Mouse (Mus musculus): ENCODE results near the gene Atf3. TPM values are rescaled to one million over a fixed set of nuclear protein-coding genes. Genes with fewer than 3 reads are reported as not detected.

Gene Atf3
- total and polyA plus RNA-seq, 2 experiments from 2014 or later = 0.62 to 1.4 TPM

DNA sequence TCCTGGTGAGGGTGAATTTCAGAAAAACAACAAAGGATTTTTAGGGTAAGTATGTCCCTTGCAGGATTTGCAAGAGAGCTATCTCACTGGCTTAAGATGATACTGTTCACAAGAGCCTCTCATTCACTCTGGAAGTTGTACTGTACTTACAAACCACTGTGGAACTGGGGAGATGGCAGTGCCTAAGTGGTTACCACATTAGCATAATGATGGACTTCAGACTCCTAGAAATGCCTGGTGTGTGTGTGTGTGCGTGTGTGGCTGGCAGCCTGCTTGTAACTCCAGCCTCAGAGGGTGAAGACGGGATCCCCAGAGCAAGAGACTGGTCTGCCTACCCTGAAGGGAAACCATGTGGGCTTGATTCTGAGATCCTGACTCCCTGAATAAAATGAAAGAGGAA, 14.3 kb downstream of the Atf3 start:
- H3K4me1 ChIP-seq (ENCODE audit: insufficient read depth) = no peaks in the 10 kb centered on the region
- H3K4me3 ChIP-seq (ENCODE audit: low read depth, low read length) = no peak overlapping the region
- ATAC-seq = no peak
- no peaks in the 10 kb centered on the region; the same call in 1 of the 2 replicates for H3K27me3 ChIP-seq (ENCODE audit: insufficient read depth, low read length)
- no peaks in the 10 kb centered on the region for H3K36me3 ChIP-seq (ENCODE audit: insufficient read depth)
- no peak overlapping the region for H3K9ac ChIP-seq
- DNase-seq = no peak
- TF ChIP-seq CTCF (IDR thresholded peaks at IDR 0.05; ENCODE audit: low read depth) = no peak
- no peak overlapping the region for H3K27ac ChIP-seq (ENCODE audit: low read depth, low read length)
- H3K4me2 ChIP-seq (ENCODE audit: low read depth) = no peak overlapping the region
- WGBS = 55% methylated on average over 2 of the region's 2 CpGs
- H3K9me3 ChIP-seq (ENCODE audit: low read length) = no peaks in the 10 kb centered on the region

DNA sequence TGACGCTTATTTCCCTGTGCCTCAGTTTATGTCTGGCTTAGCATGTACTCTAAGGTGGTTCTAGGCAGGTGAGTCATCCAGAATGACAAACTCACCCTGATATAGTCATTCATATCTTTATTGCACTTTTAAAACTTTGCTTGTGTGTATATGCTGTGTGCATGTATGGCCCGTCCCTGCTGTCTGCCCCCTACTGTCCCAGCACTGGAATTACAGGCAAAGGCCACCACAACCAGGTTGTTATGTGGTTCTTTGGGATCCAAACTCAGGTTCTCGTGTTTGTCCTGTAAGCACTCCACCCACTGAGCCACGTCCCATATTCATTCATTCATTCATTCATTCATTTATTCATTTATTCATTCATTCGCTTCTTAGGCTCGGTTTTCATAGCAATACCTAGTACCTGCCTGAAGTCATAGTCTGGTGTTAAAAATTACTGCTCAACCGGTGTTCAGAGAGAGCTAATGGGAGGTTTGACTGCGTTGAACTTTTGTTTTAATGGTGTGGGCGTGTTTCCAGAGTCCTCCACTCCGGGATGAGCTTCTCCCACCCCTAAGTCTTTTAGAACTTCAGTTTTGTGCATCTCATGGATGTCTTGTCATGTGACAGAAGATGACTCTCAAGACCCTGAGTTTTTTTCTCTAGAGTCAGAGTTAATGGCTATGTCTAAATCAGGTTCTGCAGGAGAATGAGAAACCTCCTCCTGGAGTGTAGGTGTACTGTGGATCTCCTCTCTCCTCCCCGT, 15.5 kb downstream of the Atf3 start:
- no peaks in the 10 kb centered on the region for H3K4me1 ChIP-seq (ENCODE audit: insufficient read depth)
- no peaks in the 10 kb centered on the region; the same call in none of the 2 replicates for H3K27me3 ChIP-seq (ENCODE audit: insufficient read depth, low read length)
- no peak overlapping the region for H3K9ac ChIP-seq
- ATAC-seq = no peak
- H3K27ac ChIP-seq (ENCODE audit: low read depth, low read length) = no peak overlapping the region
- DNase-seq = no peak
- TF ChIP-seq CTCF (IDR thresholded peaks at IDR 0.05; ENCODE audit: low read depth) = no peak
- no peak overlapping the region for H3K4me2 ChIP-seq (ENCODE audit: low read depth)
- 85% methylated on average over 11 of the region's 11 CpGs for WGBS
- no peaks in the 10 kb centered on the region for H3K36me3 ChIP-seq (ENCODE audit: insufficient read depth)
- no peaks in the 10 kb centered on the region for H3K9me3 ChIP-seq (ENCODE audit: low read length)
- no peak overlapping the region for H3K4me3 ChIP-seq (ENCODE audit: low read depth, low read length)

- no peak for ATAC-seq
- H3K27ac ChIP-seq (ENCODE audit: low read depth, low read length) = no peak overlapping the region
- no peaks in the 10 kb centered on the region for H3K4me1 ChIP-seq (ENCODE audit: insufficient read depth)
- H3K9me3 ChIP-seq (ENCODE audit: low read length) = no peaks in the 10 kb centered on the region
- WGBS = 88% methylated on average over 9 of the region's 9 CpGs
- no peak overlapping the region for H3K4me2 ChIP-seq (ENCODE audit: low read depth)
- H3K27me3 ChIP-seq (ENCODE audit: insufficient read depth, low read length) = no peaks in the 10 kb centered on the region; the same call in 1 of the 2 replicates
- no peak overlapping the region for H3K4me3 ChIP-seq (ENCODE audit: low read depth, low read length)
- TF ChIP-seq CTCF (IDR thresholded peaks at IDR 0.05; ENCODE audit: low read depth) = no peak
- no peak overlapping the region for H3K9ac ChIP-seq
- DNase-seq = no peak
- H3K36me3 ChIP-seq (ENCODE audit: insufficient read depth) = no peaks in the 10 kb centered on the region
Measured at GRCm38 (mm10) chr1:191200816-191201602, 16.8 kb downstream of the Atf3 start.

GRCm38 (mm10) chr1:191197916-191198315, 19.9 kb downstream of the Atf3 start:
- Histone ChIP-seq H3K9ac (no peak overlapping the region), H3K27ac (ENCODE audit: low read depth, low read length) (no peak overlapping the region), H3K27me3 (ENCODE audit: insufficient read depth, low read length) (no peaks in the 10 kb centered on the region; the same call in 1 of the 2 replicates), H3K4me2 (ENCODE audit: low read depth) (no peak overlapping the region), H3K36me3 (ENCODE audit: insufficient read depth) (no peaks in the 10 kb centered on the region), H3K4me1 (ENCODE audit: insufficient read depth) (no peaks in the 10 kb centered on the region), H3K9me3 (ENCODE audit: low read length) (no peaks in the 10 kb centered on the region), H3K4me3 (ENCODE audit: low read depth, low read length) (no peak overlapping the region)
- WGBS = 83% methylated on average over 7 of the region's 7 CpGs
- ATAC-seq (no peak), DNase-seq (no peak)
- TF ChIP-seq CTCF (IDR thresholded peaks at IDR 0.05; ENCODE audit: low read depth) = no peak

GRCm38 (mm10) chr1:191196016-191196415, 21.8 kb downstream of the Atf3 start:
- ATAC-seq (no peak), DNase-seq (no peak)
- H3K4me2 ChIP-seq (ENCODE audit: low read depth) = no peak overlapping the region
- H3K27me3 ChIP-seq (ENCODE audit: insufficient read depth, low read length) = no peaks in the 10 kb centered on the region; the same call in 1 of the 2 replicates
- H3K4me1 ChIP-seq (ENCODE audit: insufficient read depth) = no peaks in the 10 kb centered on the region
- no peak overlapping the region for H3K9ac ChIP-seq
- TF ChIP-seq CTCF (IDR thresholded peaks at IDR 0.05; ENCODE audit: low read depth) = no peak
- no peaks in the 10 kb centered on the region for H3K36me3 ChIP-seq (ENCODE audit: insufficient read depth)
- no peak overlapping the region for H3K27ac ChIP-seq (ENCODE audit: low read depth, low read length)
- no peaks in the 10 kb centered on the region for H3K9me3 ChIP-seq (ENCODE audit: low read length)
- no peak overlapping the region for H3K4me3 ChIP-seq (ENCODE audit: low read depth, low read length)
- WGBS = 92% methylated on average over 6 of the region's 6 CpGs

DNA sequence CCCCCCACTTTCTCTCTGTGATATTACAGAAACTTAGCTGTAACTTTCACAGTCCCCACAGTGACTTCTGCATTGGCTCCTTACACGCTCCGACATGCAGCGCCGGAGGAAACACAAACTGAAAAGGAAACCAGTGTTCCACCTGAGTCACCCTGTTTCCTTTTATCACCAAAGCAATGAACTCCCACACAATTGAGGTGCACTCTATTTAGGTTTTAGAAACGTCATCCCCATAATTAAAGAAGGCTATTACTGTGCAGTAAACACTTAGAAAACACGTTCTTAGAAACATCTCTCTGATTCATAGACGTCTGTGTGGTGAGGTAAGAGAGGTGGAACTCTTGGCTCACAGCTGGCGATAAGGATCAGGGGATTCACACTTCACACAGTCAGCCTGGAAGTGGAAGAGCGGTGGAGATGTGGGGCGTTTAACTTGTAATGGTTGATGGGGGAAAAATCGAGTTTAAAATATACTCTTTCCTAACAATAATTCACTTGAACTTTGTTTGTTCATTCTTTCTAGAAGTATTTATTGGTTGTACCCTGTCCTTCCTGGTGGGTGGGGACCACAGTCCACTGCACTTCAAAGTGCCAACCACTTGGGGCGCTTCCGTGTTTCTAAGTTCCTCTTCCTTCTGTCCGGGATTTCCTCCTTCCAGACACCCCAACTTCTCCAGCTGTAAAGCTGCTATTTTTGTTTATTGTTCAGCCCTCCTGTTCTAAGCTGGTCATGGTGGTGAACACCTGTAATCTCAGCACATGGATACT, 24.0 kb downstream of the Atf3 start:
- 55% methylated on average over 14 of the region's 14 CpGs for WGBS
- DNase-seq = no peak
- H3K9me3 ChIP-seq (ENCODE audit: low read length) = no peaks in the 10 kb centered on the region

More for the DNA sequence above, 24.0 kb downstream of the Atf3 start:
- Histone ChIP-seq H3K4me2 (ENCODE audit: low read depth) (no peak overlapping the region), H3K27me3 (ENCODE audit: insufficient read depth, low read length) (peaks cover 3% of the 10 kb centered on the region), H3K4me1 (ENCODE audit: insufficient read depth) (no peaks in the 10 kb centered on the region), H3K9ac (no peak overlapping the region), H3K36me3 (ENCODE audit: insufficient read depth) (no peaks in the 10 kb centered on the region), H3K27ac (ENCODE audit: low read depth, low read length) (no peak overlapping the region), H3K4me3 (ENCODE audit: low read depth, low read length) (no peak overlapping the region)
- no peak for ATAC-seq
- TF ChIP-seq CTCF (IDR thresholded peaks at IDR 0.05; ENCODE audit: low read depth) = peak; percentile 34; the same call in 1 of the 2 replicates
